Mouse (Mus musculus): ENCODE results near the gene Ano9. TPM values are rescaled to one million over a fixed set of nuclear protein-coding genes. Genes with fewer than 3 reads are reported as not detected.

Ano9 gene
- not detected for polyA plus RNA-seq (2017; shearing (Covaris generic))

GRCm38 (mm10) chr7:141117636-141118035 lies at the start of gene Ano9:
Ano9 (minus strand) TSS chr7:141117806.
- ATAC-seq, result no peak

GRCm38 (mm10) chr7:141164850-141165249 lies 47.2 kb upstream of the Ano9 start:
- no peak for ATAC-seq

- ATAC-seq, result no peak
Observed at GRCm38 (mm10) chr7:141164397-141164796, 46.8 kb upstream of the Ano9 start.

- no peak for ATAC-seq
Observed at GRCm38 (mm10) chr7:141155362-141155761, 37.8 kb upstream of the Ano9 start.

- ATAC-seq, result no peak
Observed at GRCm38 (mm10) chr7:141148639-141149038, 31.0 kb upstream of the Ano9 start.

GRCm38 (mm10) chr7:141147044-141147443 lies 29.4 kb upstream of the Ano9 start:
- ATAC-seq, result no peak

- no peak for ATAC-seq
Observed at GRCm38 (mm10) chr7:141146043-141146595, 28.5 kb upstream of the Ano9 start.

- no peak for ATAC-seq
Observed at GRCm38 (mm10) chr7:141145403-141145802, 27.8 kb upstream of the Ano9 start.

GRCm38 (mm10) chr7:141144650-141145049 lies 27.0 kb upstream of the Ano9 start:
- ATAC-seq, result no peak

- no peak for ATAC-seq
Observed at GRCm38 (mm10) chr7:141143861-141144260, 26.3 kb upstream of the Ano9 start.

GRCm38 (mm10) chr7:141143112-141143511 lies 25.5 kb upstream of the Ano9 start:
- ATAC-seq, result peak; percentile 56

GRCm38 (mm10) chr7:141141326-141141725 lies 23.7 kb upstream of the Ano9 start:
- no peak for ATAC-seq

- no peak for ATAC-seq
Observed at GRCm38 (mm10) chr7:141131904-141132755, 14.5 kb upstream of the Ano9 start.

GRCm38 (mm10) chr7:141131024-141131820 lies 13.6 kb upstream of the Ano9 start:
- ATAC-seq, result peak; percentile 100

GRCm38 (mm10) chr7:141123517-141123856 lies 5.9 kb upstream of the Ano9 start:
- ATAC-seq, result no peak

GRCm38 (mm10) chr7:141122689-141123516 lies 5.3 kb upstream of the Ano9 start:
- ATAC-seq, result peak; percentile 98

GRCm38 (mm10) chr7:141122245-141122644 lies 4.6 kb upstream of the Ano9 start, which contains the start of gene Ptdss2:
Ptdss2 (plus strand) TSS chr7:141122382.
- ATAC-seq, result no peak

GRCm38 (mm10) chr7:141121051-141121531 lies 3.5 kb upstream of the Ano9 start:
- ATAC-seq, result no peak

- ATAC-seq, result no peak
Observed at GRCm38 (mm10) chr7:141120605-141121004, 3.0 kb upstream of the Ano9 start.

GRCm38 (mm10) chr7:141119487-141119886 lies 1.9 kb upstream of the Ano9 start:
- no peak for ATAC-seq

GRCm38 (mm10) chr7:141115874-141116273 lies 1.7 kb downstream of the Ano9 start:
- ATAC-seq, result no peak

- ATAC-seq, result no peak
Observed at GRCm38 (mm10) chr7:141103161-141103560, 14.4 kb downstream of the Ano9 start.

Measured in CD4-positive, CD25-positive, alpha-beta regulatory T cell, adult 4 months (primary cell).